Mouse (Mus musculus) megakaryocyte, embryonic 14.5 days (primary cell): ENCODE results near the gene Aff3. TPM values are rescaled to one million over a fixed set of nuclear protein-coding genes. Genes with fewer than 3 reads are reported as not detected.

Experiments used
- H3K27me3 ChIP-seq: replicated peaks from 2 replicates; pipeline ENCODE3; 2012; ENCODE audit warnings: inconsistent platforms
- H3K36me3 ChIP-seq: replicated peaks from 2 replicates; pipeline ENCODE3; 2012; ENCODE audit warnings: low read length, inconsistent platforms, mixed read lengths
- H3K4me1 ChIP-seq: 2 replicates; pipeline ENCODE4 v1.6.1; 2012; ENCODE audit warnings: inconsistent platforms
- H3K4me3 ChIP-seq: replicated peaks from 2 replicates; pipeline ENCODE3; 2012; ENCODE audit warnings: moderate library complexity, mild to moderate bottlenecking, inconsistent platforms
- H3K9me3 ChIP-seq: 2 replicates; pipeline ENCODE4 v1.6.1; 2012; ENCODE audit warnings: inconsistent platforms
- FLI1 ChIP-seq: IDR thresholded peaks from 2 replicates; pipeline ENCODE4 v1.6.1; 2012; ENCODE audit warnings: low read length, inconsistent platforms, mixed read lengths
- GATA1 ChIP-seq: IDR thresholded peaks from 3 replicates; pipeline ENCODE4 v1.6.1; 2012; ENCODE audit warnings: mixed read lengths, low read length, inconsistent platforms, borderline replicate concordance
- polyA plus RNA-seq: library from polyadenylated mRNA; stranded (reverse); fragments of >175 nt; gene quantifications from 2 replicates; pipeline ENCODE4 v1.2.3, GENCODE M21; 2012; ENCODE audit warnings: low replicate concordance; ENCODE audit not compliant: insufficient read depth

The Aff3 gene
- polyA plus RNA-seq, 1 experiment: 4.4 TPM

GRCm38 (mm10) chr1:38567791-38568190 lies 97.0 kb downstream of the Aff3 start:
- TF ChIP-seq GATA1: no peak
- TF ChIP-seq FLI1: no peak
- Histone ChIP-seq H3K4me1 (peaks cover 4% of the 10 kb centered on the region), H3K9me3 (no peaks in the 10 kb centered on the region), H3K36me3 (no peaks in the 10 kb centered on the region), H3K27me3 (no peaks in the 10 kb centered on the region), H3K4me3 (no peak overlapping the region)

- Histone ChIP-seq H3K36me3 (no peaks in the 10 kb centered on the region), H3K9me3 (no peaks in the 10 kb centered on the region), H3K4me3 (no peak overlapping the region), H3K4me1 (peaks cover 15% of the 10 kb centered on the region), H3K27me3 (no peaks in the 10 kb centered on the region)
- TF ChIP-seq FLI1: no peak
- no peak for TF ChIP-seq GATA1
These were observed 98.6 kb downstream of the Aff3 start for GRCm38 (mm10) chr1:38566101-38566678.

- no peak overlapping the region for H3K4me3 ChIP-seq
- no peaks in the 10 kb centered on the region for H3K36me3 ChIP-seq
- TF ChIP-seq FLI1: no peak
- TF ChIP-seq GATA1: no peak
- H3K27me3 ChIP-seq: no peaks in the 10 kb centered on the region
- H3K9me3 ChIP-seq: no peaks in the 10 kb centered on the region
- H3K4me1 ChIP-seq: peaks cover 21% of the 10 kb centered on the region
These were observed 99.4 kb downstream of the Aff3 start for GRCm38 (mm10) chr1:38565295-38565777.

- Histone ChIP-seq H3K4me1 (peaks cover 27% of the 10 kb centered on the region), H3K4me3 (no peak overlapping the region), H3K36me3 (no peaks in the 10 kb centered on the region), H3K27me3 (no peaks in the 10 kb centered on the region), H3K9me3 (no peaks in the 10 kb centered on the region)
- TF ChIP-seq FLI1: no peak
- TF ChIP-seq GATA1: no peak
These were observed 102.2 kb downstream of the Aff3 start for GRCm38 (mm10) chr1:38562397-38563199.

- Histone ChIP-seq H3K9me3 (no peaks in the 10 kb centered on the region), H3K36me3 (no peaks in the 10 kb centered on the region), H3K27me3 (no peaks in the 10 kb centered on the region), H3K4me3 (no peak overlapping the region), H3K4me1 (peaks cover 32% of the 10 kb centered on the region)
- no peak for TF ChIP-seq FLI1
These were observed 103.4 kb downstream of the Aff3 start for GRCm38 (mm10) chr1:38561331-38561730.

- Histone ChIP-seq H3K4me3 (peak overlapping the region; percentile 64), H3K27me3 (no peaks in the 10 kb centered on the region), H3K4me1 (peaks cover 32% of the 10 kb centered on the region), H3K36me3 (no peaks in the 10 kb centered on the region), H3K9me3 (no peaks in the 10 kb centered on the region)
- TF ChIP-seq GATA1: no peak
- TF ChIP-seq FLI1: no peak
These were observed 104.1 kb downstream of the Aff3 start for GRCm38 (mm10) chr1:38560666-38561065.

GRCm38 (mm10) chr1:38557615-38558014 lies 107.1 kb downstream of the Aff3 start:
- no peaks in the 10 kb centered on the region for H3K9me3 ChIP-seq
- TF ChIP-seq GATA1: no peak
- no peak for TF ChIP-seq FLI1

GRCm38 (mm10) chr1:38554546-38554945 lies 110.2 kb downstream of the Aff3 start:
- H3K9me3 ChIP-seq: no peaks in the 10 kb centered on the region
- no peaks in the 10 kb centered on the region for H3K36me3 ChIP-seq
- TF ChIP-seq GATA1: no peak
- TF ChIP-seq FLI1: no peak
- peaks cover 15% of the 10 kb centered on the region for H3K4me1 ChIP-seq
- H3K27me3 ChIP-seq: no peaks in the 10 kb centered on the region
- H3K4me3 ChIP-seq: no peak overlapping the region

More at GRCm38 (mm10) chr1:38557615-38558014, 107.1 kb downstream of the Aff3 start:
- H3K4me3 ChIP-seq: no peak overlapping the region
- H3K4me1 ChIP-seq: peaks cover 30% of the 10 kb centered on the region
- H3K27me3 ChIP-seq: no peaks in the 10 kb centered on the region
- H3K36me3 ChIP-seq: no peaks in the 10 kb centered on the region

GRCm38 (mm10) chr1:38553090-38553489 lies 111.7 kb downstream of the Aff3 start:
- H3K4me3 ChIP-seq: no peak overlapping the region
- peaks cover 19% of the 10 kb centered on the region for H3K4me1 ChIP-seq
- H3K27me3 ChIP-seq: no peaks in the 10 kb centered on the region
- TF ChIP-seq FLI1: no peak
- TF ChIP-seq GATA1: no peak
- no peaks in the 10 kb centered on the region for H3K36me3 ChIP-seq
- no peaks in the 10 kb centered on the region for H3K9me3 ChIP-seq

- TF ChIP-seq GATA1 (no peak), FLI1 (no peak)
These were observed 114.2 kb downstream of the Aff3 start for GRCm38 (mm10) chr1:38550579-38550978.

More at GRCm38 (mm10) chr1:38550579-38550978, 114.2 kb downstream of the Aff3 start:
- H3K9me3 ChIP-seq: no peaks in the 10 kb centered on the region
- H3K36me3 ChIP-seq: no peaks in the 10 kb centered on the region
- peaks cover 9% of the 10 kb centered on the region; the same call in 1 of the 2 replicates for H3K4me1 ChIP-seq
- H3K27me3 ChIP-seq: peaks cover 13% of the 10 kb centered on the region
- H3K4me3 ChIP-seq: no peak overlapping the region
